Mouse (Mus musculus): ENCODE results near the gene Gpr35.

Gene Gpr35

DNA sequence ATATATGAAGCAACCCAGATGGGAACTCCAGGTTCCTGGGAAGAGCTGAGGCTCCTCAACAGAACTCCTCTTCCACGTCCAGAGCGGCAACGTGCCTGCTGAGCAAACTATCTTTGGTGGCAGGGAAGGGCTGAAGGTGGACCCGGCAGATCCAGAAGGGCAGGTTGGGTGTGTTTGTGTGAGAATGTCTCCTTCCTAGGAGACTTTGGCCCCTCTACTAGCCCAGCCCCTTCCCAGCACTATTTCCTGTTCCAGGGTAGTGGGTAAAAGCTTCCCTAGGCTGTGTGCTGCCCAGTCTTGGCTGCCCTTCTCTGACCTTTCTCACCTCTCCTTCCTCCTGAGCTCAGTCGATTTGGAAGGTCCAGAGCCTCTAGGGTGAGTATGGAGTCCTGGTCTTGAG lies at the start of gene Gpr35:
Gpr35 (plus strand) TSS at position 259 of the 400 bp plus-strand sequence.
- in situ Hi-C loops (cut with MboI), result no loop called here

GRCm38 (mm10) chr1:92902786-92903185 lies 47.9 kb upstream of the Gpr35 start, which contains the start of gene Ankmy1:
Gene Ankmy1, minus strand, starts transcription at chr1:92902906.
- in situ Hi-C loops (cut with MboI), result loop anchor here (25.0 kb wide), 2 partner anchors 735 to 910 kb away; partner anchors contain the start of genes D2hgdh, Dtymk and Ing5

DNA sequence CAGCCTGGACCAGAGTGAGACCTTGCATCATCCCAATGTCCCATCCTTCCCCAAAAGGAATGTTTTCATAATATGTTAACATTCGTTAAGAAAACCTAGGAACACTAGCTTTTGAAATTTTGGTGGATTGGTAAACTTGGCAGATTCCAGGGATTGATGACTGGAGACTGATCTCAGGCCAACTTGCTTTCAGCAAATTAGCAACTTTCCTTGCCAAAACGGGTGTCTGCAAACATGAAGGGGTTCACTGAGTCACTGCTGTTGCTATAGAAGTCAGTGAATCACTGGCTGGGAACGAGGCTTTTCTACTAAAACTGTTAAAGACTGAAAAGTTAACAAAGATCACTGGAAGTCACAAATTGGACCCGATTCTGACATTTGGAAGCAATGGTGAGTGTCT lies 47.0 kb upstream of the Gpr35 start:
- in situ Hi-C loops (cut with MboI), result loop anchor here (25.0 kb wide), 2 partner anchors 734 to 909 kb away; partner anchors contain the start of genes D2hgdh, Dtymk and Ing5

GRCm38 (mm10) chr1:92905703-92906310 lies 44.9 kb upstream of the Gpr35 start:
- in situ Hi-C loops (cut with MboI), result loop anchor here (25.0 kb wide), 2 partner anchors 731 to 906 kb away; partner anchors contain the start of genes D2hgdh, Dtymk and Ing5

DNA sequence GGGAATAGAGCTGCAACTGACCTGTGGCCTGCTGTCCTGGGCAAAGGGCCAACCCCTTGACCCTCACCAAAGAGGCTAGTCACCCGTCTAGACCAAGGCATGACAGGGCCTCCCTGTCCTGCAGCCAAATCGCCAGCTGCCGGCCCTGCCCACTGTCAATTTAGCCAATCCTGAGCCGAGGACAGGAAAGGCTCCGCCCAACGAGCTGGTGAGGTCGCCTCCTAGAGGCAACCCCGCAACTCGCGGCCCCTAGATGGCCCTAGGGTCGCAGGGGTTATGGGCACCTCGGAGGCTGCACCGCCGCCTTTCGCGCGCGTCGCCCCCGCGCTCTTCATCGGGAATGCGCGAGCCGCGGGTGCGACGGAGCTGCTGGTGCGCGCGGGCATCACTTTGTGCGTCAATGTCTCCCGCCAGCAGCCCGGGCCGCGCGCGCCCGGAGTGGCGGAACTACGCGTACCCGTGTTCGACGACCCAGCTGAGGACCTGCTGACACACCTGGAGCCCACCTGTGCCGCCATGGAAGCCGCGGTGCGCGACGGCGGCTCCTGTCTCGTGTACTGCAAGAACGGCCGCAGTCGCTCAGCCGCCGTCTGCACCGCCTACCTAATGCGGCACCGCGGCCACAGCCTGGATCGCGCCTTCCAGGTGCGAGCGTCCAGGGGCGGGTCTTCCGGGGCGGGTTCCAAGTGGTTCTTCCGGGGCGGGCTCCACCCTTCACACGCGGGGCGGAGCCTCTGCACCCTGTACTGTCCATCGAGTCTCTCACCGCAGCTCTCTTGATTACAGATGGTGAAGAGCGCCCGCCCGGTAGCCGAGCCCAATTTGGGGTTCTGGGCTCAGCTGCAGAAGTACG lies 43.7 kb upstream of the Gpr35 start, which contains the start of gene Dusp28:
Dusp28 (plus strand) TSS at position 203 of the 853 bp plus-strand sequence.
- in situ Hi-C loops (cut with MboI), result loop anchor here (25.0 kb wide), 2 partner anchors 730 to 905 kb away; partner anchors contain the start of genes D2hgdh, Dtymk and Ing5

GRCm38 (mm10) chr1:92907632-92908360 lies 42.9 kb upstream of the Gpr35 start:
- in situ Hi-C loops (cut with MboI), result loop anchor here (25.0 kb wide), 2 partner anchors 730 to 905 kb away; partner anchors contain the start of genes D2hgdh, Dtymk and Ing5

DNA sequence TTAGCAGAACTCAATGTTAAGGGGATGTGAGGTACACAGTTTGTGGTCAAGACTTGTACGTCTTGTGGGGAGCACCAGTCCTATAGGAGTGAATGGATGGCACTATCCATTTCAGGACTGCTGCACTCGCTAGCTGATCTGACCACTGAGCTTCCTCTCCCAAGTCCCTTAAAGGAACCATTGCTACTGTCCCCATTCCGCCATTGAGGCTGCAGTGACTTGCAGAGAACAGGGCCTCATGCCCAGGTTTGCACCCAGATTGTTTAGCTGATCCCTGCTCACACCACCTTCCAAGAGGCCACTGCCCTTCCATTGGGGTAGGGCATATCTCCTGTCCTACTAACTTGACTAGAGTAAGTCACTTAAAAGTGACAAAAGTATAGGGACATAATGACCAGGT lies 42.0 kb upstream of the Gpr35 start:
- in situ Hi-C loops (cut with MboI), result loop anchor here (25.0 kb wide), 2 partner anchors 729 to 904 kb away; partner anchors contain the start of genes D2hgdh, Dtymk and Ing5

GRCm38 (mm10) chr1:92909068-92909467 lies 41.6 kb upstream of the Gpr35 start:
- in situ Hi-C loops (cut with MboI), result loop anchor here (25.0 kb wide), 2 partner anchors 728 to 903 kb away; partner anchors contain the start of genes D2hgdh, Dtymk and Ing5

DNA sequence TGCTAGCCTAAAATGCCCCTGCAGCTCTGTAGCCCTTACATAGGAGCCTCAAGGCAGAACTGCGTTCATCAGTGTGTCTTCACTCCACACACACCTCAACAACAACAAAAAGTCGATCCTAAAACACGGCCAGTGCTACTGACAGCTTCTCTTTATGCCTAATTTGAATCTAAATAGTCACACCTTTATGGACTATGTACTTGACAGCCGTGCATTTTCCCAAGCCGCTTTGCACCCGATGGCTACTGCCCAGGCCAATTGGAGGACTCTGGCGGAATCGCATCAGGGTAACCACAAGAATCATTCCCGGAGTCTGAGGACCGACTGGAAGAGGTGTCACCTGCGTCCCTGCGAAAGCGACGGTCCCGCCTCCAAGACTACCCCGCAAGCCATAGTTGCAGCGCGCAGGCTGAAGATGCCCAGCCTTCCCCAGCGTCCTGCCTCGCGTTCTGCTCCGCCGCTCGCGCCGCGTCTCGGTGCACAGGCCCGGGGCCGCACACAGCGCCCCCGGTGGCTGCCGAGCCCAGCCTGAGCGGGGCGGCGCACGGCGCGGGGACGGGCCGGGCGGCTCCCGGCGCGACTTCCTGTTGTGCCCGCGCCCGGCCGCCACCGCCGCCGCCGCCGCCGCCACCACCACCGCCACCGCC lies 40.3 kb upstream of the Gpr35 start, which contains the start of gene Rnpepl1:
Rnpepl1 (plus strand) TSS at position 545 of the 647 bp plus-strand sequence.
- in situ Hi-C loops (cut with MboI), result loop anchor here (25.0 kb wide), 2 partner anchors 727 to 902 kb away; partner anchors contain the start of genes D2hgdh, Dtymk and Ing5

DNA sequence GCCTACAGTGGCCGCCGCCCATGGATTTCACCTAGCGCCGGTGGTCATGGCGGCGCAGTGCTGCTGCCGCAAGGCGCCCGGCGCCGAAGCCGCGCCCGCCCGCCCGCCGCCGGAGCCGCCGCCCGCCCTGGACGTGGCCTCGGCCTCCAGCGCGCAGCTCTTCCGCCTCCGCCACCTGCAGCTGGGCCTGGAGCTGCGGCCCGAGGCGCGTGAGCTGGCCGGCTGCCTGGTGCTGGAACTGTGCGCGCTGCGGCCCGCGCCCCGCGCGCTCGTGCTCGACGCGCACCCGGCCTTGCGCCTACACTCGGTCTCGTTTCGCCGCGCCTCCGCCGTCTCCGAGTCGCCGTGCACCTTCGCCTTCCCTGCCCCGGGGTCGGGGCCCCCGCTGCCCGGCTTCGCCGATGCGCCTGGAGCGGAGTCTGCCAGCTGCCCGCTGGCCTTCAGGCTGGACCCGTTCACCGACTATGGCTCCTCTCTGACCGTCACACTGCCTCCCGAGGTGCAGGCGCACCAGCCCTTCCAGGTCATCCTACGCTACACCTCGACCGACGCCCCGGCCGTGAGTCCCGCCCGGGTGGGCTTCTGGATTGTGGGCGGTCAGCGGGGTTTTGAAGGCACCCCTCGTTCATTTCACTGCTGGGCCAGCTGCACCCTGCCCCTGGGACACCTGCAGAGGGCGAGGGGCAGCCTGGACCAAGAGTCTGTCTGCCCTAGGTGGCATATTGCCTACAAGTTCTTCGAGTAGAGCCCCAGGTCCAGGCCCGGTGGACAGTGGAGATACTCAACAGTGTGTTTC lies 39.5 kb upstream of the Gpr35 start:
- in situ Hi-C loops (cut with MboI), result loop anchor here (25.0 kb wide), 2 partner anchors 726 to 901 kb away; partner anchors contain the start of genes D2hgdh, Dtymk and Ing5

DNA sequence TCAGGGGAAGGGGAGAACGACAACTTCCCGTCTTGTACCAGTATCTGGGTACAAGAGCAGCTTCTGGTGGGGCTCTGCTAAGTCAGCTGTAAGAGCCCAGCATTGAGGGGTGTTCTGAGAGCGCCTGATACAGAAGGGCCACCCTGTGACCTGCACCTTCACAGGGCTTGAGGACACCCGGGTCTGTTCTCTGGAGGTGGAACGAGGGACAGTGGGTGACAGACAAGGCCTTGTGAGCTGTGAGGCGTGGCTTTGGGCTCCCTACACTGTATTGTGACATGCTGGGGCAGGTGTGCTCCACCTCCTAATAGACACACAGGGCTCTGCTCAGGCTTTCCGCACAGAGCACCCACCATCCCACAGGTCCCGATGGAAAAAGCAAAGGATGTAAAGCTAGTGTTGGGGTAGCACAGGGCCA lies 38.9 kb upstream of the Gpr35 start:
- in situ Hi-C loops (cut with MboI), result loop anchor here (25.0 kb wide), 2 partner anchors 726 to 901 kb away; partner anchors contain the start of genes D2hgdh, Dtymk and Ing5

- in situ Hi-C loops (cut with MboI), result loop anchor here (25.0 kb wide), 2 partner anchors 725 to 900 kb away; partner anchors contain the start of genes D2hgdh, Dtymk and Ing5
Measured at GRCm38 (mm10) chr1:92912286-92912685, 38.4 kb upstream of the Gpr35 start.

DNA sequence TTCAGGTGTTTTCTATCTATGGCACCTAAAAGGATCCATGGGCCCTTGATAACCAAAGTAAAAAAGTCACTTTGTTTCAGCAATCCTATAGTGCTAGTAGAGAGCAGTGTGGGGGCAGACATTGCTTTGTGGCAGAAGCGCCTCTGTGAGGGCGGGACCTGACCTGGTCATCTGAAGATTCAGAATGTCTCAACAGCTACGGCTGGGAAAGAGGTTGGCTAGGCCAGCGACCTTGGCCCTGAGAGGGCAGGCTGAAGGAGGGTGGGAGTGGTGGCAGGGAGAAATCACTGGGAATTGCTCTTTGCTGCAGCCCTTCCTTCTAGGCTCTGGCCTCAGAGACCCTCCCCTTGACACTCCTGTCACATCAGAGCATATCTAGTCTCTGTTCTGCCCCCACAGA lies 36.4 kb upstream of the Gpr35 start:
- in situ Hi-C loops (cut with MboI), result loop anchor here (25.0 kb wide), 2 partner anchors 723 to 898 kb away; partner anchors contain the start of genes D2hgdh, Dtymk and Ing5

DNA sequence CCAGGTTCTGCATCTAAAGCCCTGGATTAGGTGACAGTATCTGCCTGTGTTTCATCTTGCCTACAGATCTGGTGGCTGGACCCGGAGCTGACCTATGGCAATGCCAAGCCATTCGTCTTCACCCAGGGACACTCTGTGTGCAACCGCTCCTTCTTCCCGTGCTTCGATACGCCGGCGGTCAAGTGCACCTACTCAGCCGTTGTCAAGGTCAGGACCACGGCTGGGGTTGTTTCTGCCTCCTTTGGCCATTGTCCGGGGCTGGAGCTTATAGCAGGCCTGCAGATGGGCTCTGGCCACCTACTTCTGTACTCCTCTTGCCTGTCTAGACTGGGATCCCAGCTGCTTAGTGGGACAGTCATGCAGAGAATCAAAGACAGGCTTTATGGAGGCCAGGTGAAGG lies 35.7 kb upstream of the Gpr35 start:
- in situ Hi-C loops (cut with MboI), result loop anchor here (25.0 kb wide), 2 partner anchors 722 to 897 kb away; partner anchors contain the start of genes D2hgdh, Dtymk and Ing5

GRCm38 (mm10) chr1:92916725-92917124 lies 33.9 kb upstream of the Gpr35 start:
- in situ Hi-C loops (cut with MboI), result loop anchor here (25.0 kb wide), 2 partner anchors 721 to 896 kb away; partner anchors contain the start of genes D2hgdh, Dtymk and Ing5

DNA sequence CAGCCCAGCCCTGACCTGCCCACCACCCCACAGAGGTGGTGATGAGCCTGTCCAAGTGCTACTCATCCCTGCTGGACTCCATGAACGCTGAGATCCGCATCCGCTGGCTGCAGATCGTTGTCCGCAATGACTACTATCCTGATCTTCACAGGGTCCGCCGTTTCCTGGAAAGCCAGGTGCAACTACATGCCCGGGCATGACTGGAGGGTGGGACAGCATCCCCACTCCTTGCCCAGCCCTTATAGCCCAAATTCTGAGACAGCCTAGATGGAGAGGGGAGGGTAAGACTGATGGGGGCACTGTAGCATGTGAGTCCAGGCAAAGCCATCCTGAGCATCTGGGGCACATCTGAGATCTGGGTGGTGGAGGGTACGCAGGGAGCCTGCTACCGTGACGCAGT lies 31.5 kb upstream of the Gpr35 start:
- in situ Hi-C loops (cut with MboI), result loop anchor here (25.0 kb wide), 2 partner anchors 718 to 893 kb away; partner anchors contain the start of genes D2hgdh, Dtymk and Ing5

DNA sequence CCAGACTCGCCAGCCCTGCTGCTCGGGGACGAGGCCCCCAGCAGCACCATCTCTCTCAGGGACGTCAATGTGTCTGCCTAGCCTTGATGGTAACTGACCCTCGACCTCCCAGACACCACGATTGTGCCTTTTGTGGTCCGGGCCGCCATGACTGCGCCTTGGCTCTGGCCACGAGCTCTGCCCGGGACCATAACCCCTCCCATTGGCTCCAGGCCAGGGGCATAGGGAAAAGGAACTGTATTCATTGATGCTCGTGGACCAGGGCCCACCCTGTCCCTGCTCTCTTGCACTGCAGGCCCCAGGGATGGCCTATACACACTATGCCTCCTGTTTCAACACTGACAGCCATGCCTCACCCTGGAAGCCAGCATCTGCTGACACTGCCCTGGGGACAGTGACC lies 30.9 kb upstream of the Gpr35 start:
- in situ Hi-C loops (cut with MboI), result loop anchor here (25.0 kb wide), 2 partner anchors 718 to 893 kb away; partner anchors contain the start of genes D2hgdh, Dtymk and Ing5

- in situ Hi-C loops (cut with MboI), result loop anchor here (25.0 kb wide), 2 partner anchors 717 to 892 kb away; partner anchors contain the start of genes D2hgdh, Dtymk and Ing5
Measured at GRCm38 (mm10) chr1:92920474-92921200, 30.0 kb upstream of the Gpr35 start.
